Mouse (Mus musculus) embryonic stem cell, embryonic (primary cell): Measurements from ENCODE around the gene Gm21981.

Source experiments
- CTCF ChIA-PET, 4 experiments: fragments of 300-600 bp in 2 of 4; fragments of 350-600 bp in 2 of 4; sonication (Branson Sonifier 250); formaldehyde crosslinking; loops; one replicate each; lab custom pipeline; 2022; ENCODE audit warnings: inconsistent platforms in 2 of 4; lab: Charles Lee
- POLR2A ChIA-PET, 4 experiments: fragments of 300-600 bp in 2 of 4; fragments of 350-600 bp in 2 of 4; sonication (Branson Sonifier 250); formaldehyde crosslinking; loops; one replicate each; lab custom pipeline; 2022; ENCODE audit warnings: antibody characterized with exemption in 4 of 4, inconsistent platforms in 1 of 4; lab: Charles Lee

The Gm21981 gene

GRCm38 (mm10) chr17:47712889-47713571 is 18.8 kb upstream of the Gm21981 start:
- POLR2A ChIA-PET = interaction anchor here in 3 of 4 experiments (0.6 to 4.5 kb wide), 37 partner anchors 8 to 1009 kb away, joined by 3 to 46 read pairs (median 4); partner anchors contain the start of genes Pgc (in 3 of the 3) and Tfeb (in 1 of the 3)
- CTCF ChIA-PET = interaction anchor here (0.6 to 1.8 kb wide), 8 partner anchors 8 to 413 kb away, joined by 3 to 12 read pairs (median 4); no protein-coding TSS in a partner anchor

GRCm38 (mm10) chr17:47711883-47712282 is 17.6 kb upstream of the Gm21981 start:
- CTCF ChIA-PET = interaction anchor here in 3 of 4 experiments (0.6 to 1.2 kb wide), 9 partner anchors 8 to 390 kb away, joined by 3 to 5 read pairs (median 3); partner anchors contain the start of gene Tfeb (in 1 of the 3)
- POLR2A ChIA-PET = interaction anchor here in 3 of 4 experiments (0.6 to 4.5 kb wide), 20 partner anchors 8 to 705 kb away, joined by 3 to 46 read pairs (median 5); partner anchors contain the start of genes Gm21981 (in 1 of the 3), Pgc (in 1 of the 3), Prickle4 (in 1 of the 3) and Tfeb (in 1 of the 3)

GRCm38 (mm10) chr17:47710036-47710435 is 15.8 kb upstream of the Gm21981 start:
- CTCF ChIA-PET = interaction anchor here in 2 of 4 experiments (0.7 to 0.9 kb wide), 3 partner anchors 10 to 188 kb away, joined by 3 to 5 read pairs (median 5); no protein-coding TSS in a partner anchor
- POLR2A ChIA-PET = interaction anchor here in 3 of 4 experiments (0.6 to 2.2 kb wide), 17 partner anchors 9 to 300 kb away, joined by 3 to 14 read pairs (median 4); partner anchors contain the start of gene Taf8 (in 1 of the 3)

- POLR2A ChIA-PET = interaction anchor here (0.6 to 2.2 kb wide), 18 partner anchors 8 to 905 kb away, joined by 3 to 14 read pairs (median 4); partner anchors contain the start of gene Taf8 (in 1 of the 4)
- CTCF ChIA-PET = interaction anchor here in 3 of 4 experiments (0.6 to 0.9 kb wide), 5 partner anchors 11 to 402 kb away, joined by 3 read pairs; no protein-coding TSS in a partner anchor
Measured at GRCm38 (mm10) chr17:47708972-47709371, 14.7 kb upstream of the Gm21981 start.

- POLR2A ChIA-PET = interaction anchor here in 3 of 4 experiments (0.6 to 4.8 kb wide), 11 partner anchors 8 to 79 kb away, joined by 3 to 28 read pairs (median 6); partner anchors contain the start of genes Gm21981 (in 1 of the 3), Prickle4 (in 1 of the 3) and Tfeb (in 1 of the 3)
- CTCF ChIA-PET = interaction anchor here in 1 of 4 experiments (0.7 kb wide), 1 partner anchor 23 kb away, joined by 3 read pairs; no protein-coding TSS in a partner anchor
Measured at GRCm38 (mm10) chr17:47707961-47708360, 13.7 kb upstream of the Gm21981 start.

GRCm38 (mm10) chr17:47706196-47706595 is 11.9 kb upstream of the Gm21981 start:
- CTCF ChIA-PET = interaction anchor here in 3 of 4 experiments (0.5 to 1.3 kb wide), 5 partner anchors 23 to 80 kb away, joined by 3 to 6 read pairs (median 3); no protein-coding TSS in a partner anchor

GRCm38 (mm10) chr17:47704692-47705091 is 10.4 kb upstream of the Gm21981 start:
- POLR2A ChIA-PET = interaction anchor here in 3 of 4 experiments (0.5 to 4.8 kb wide), 52 partner anchors 9 to 1060 kb away, joined by 3 to 51 read pairs (median 4); partner anchors contain the start of genes Frs3 (in 2 of the 3), Gm21981 (in 2 of the 3), Pgc (in 2 of the 3) and Prickle4 (in 2 of the 3)
- CTCF ChIA-PET = interaction anchor here (0.5 to 2.6 kb wide), 26 partner anchors 9 to 396 kb away, joined by 3 to 12 read pairs (median 3); partner anchors contain the start of genes Gm21981 (in 3 of the 4), Prickle4 (in 3 of the 4), Pgc (in 1 of the 4) and Tfeb (in 1 of the 4)

More at GRCm38 (mm10) chr17:47706196-47706595, 11.9 kb upstream of the Gm21981 start:
- POLR2A ChIA-PET = interaction anchor here (0.6 to 4.8 kb wide), 22 partner anchors 10 to 204 kb away, joined by 3 to 51 read pairs (median 6); partner anchors contain the start of genes Frs3 (in 2 of the 4), Pgc (in 2 of the 4), Taf8 (in 1 of the 4) and Tfeb (in 1 of the 4)

GRCm38 (mm10) chr17:47703556-47703955 is 9.3 kb upstream of the Gm21981 start:
- CTCF ChIA-PET = interaction anchor here (0.9 to 2.6 kb wide), 9 partner anchors 8 to 37 kb away, joined by 3 to 12 read pairs (median 3); partner anchors contain the start of genes Gm21981 (in 2 of the 4), Prickle4 (in 2 of the 4) and Frs3 (in 1 of the 4)
- POLR2A ChIA-PET = interaction anchor here in 3 of 4 experiments (0.5 to 4.8 kb wide), 33 partner anchors 8 to 889 kb away, joined by 3 to 51 read pairs (median 5); partner anchors contain the start of genes Frs3 (in 2 of the 3), Pgc (in 2 of the 3), Tfeb (in 2 of the 3) and Gm21981 (in 1 of the 3)

- CTCF ChIA-PET = interaction anchor here in 3 of 4 experiments (0.6 to 2.6 kb wide), 7 partner anchors 8 to 562 kb away, joined by 3 to 12 read pairs (median 3); partner anchors contain the start of genes Frs3 (in 1 of the 3), Gm21981 (in 1 of the 3) and Prickle4 (in 1 of the 3)
- POLR2A ChIA-PET = interaction anchor here in 3 of 4 experiments (0.6 to 4.8 kb wide), 29 partner anchors 8 to 551 kb away, joined by 3 to 51 read pairs (median 5); partner anchors contain the start of genes Frs3 (in 2 of the 3), Tfeb (in 2 of the 3), Gm21981 (in 1 of the 3) and Pgc (in 1 of the 3)
Measured at GRCm38 (mm10) chr17:47702548-47703345, 8.5 kb upstream of the Gm21981 start.

GRCm38 (mm10) chr17:47701793-47702192 is 7.5 kb upstream of the Gm21981 start:
- ChIA-PET CTCF (interaction anchor here (0.6 to 1.3 kb wide), 4 partner anchors 54 to 561 kb away, joined by 3 to 5 read pairs (median 3); no protein-coding TSS in a partner anchor), POLR2A (interaction anchor here in 3 of 4 experiments (0.6 to 3.7 kb wide), 14 partner anchors 9 to 309 kb away, joined by 3 to 22 read pairs (median 4); partner anchors contain the start of gene Tfeb (in 1 of the 3))

GRCm38 (mm10) chr17:47699055-47699454 is 4.8 kb upstream of the Gm21981 start:
- CTCF ChIA-PET = interaction anchor here in 2 of 4 experiments (0.6 to 1.2 kb wide), 3 partner anchors 8 to 207 kb away, joined by 3 to 4 read pairs (median 4); no protein-coding TSS in a partner anchor
- POLR2A ChIA-PET = interaction anchor here in 2 of 4 experiments (1.1 to 3.7 kb wide), 7 partner anchors 10 to 41 kb away, joined by 3 to 22 read pairs (median 10); partner anchors contain the start of genes Frs3 (in 1 of the 2), Tfeb (in 1 of the 2) and Tomm6 (in 1 of the 2)

- ChIA-PET CTCF (no interaction called here), POLR2A (interaction anchor here in 3 of 4 experiments (1.1 to 3.0 kb wide), 7 partner anchors 9 to 53 kb away, joined by 3 to 12 read pairs (median 10); partner anchors contain the start of genes Tomm6 (in 2 of the 3) and Frs3 (in 1 of the 3))
Measured at GRCm38 (mm10) chr17:47698156-47698555, 3.9 kb upstream of the Gm21981 start.

GRCm38 (mm10) chr17:47695337-47695710 is 1.1 kb upstream of the Gm21981 start:
- CTCF ChIA-PET = interaction anchor here (0.6 to 2.1 kb wide), 21 partner anchors 9 to 220 kb away, joined by 3 to 9 read pairs (median 4); no protein-coding TSS in a partner anchor
- POLR2A ChIA-PET = interaction anchor here (0.6 to 2.9 kb wide), 30 partner anchors 9 to 395 kb away, joined by 3 to 10 read pairs (median 4); no protein-coding TSS in a partner anchor

GRCm38 (mm10) chr17:47694503-47695336 is 465 bp upstream of the Gm21981 start, which contains the start of gene Prickle4:
Gene Prickle4, minus strand, starts transcription at chr17:47694736.
- CTCF ChIA-PET = interaction anchor here (0.6 to 2.1 kb wide), 41 partner anchors 9 to 1541 kb away, joined by 3 to 9 read pairs (median 3); partner anchors contain the start of genes Mad2l1bp (in 1 of the 4) and Taf8 (in 1 of the 4)
- POLR2A ChIA-PET = interaction anchor here (0.5 to 2.9 kb wide), 45 partner anchors 9 to 396 kb away, joined by 3 to 10 read pairs (median 4); no protein-coding TSS in a partner anchor
